Mouse (Mus musculus) neural tube, embryonic 12.5 days (tissue): ENCODE data around the gene Mid1. TPM values are rescaled to one million over a fixed set of nuclear protein-coding genes. Genes with fewer than 3 reads are reported as not detected.
"Not testable (repeated sequence)": the region's sequence is repeated elsewhere in the genome, so short reads cannot be mapped to it uniquely, and the experiment has no call there.

Source experiments
- ATAC-seq: fragments of 200-750 bp; cut with Nextera tagmentation; 2 replicates; pipeline ENCODE4 v1.8.0; 2017; ENCODE audit warnings: low read depth, mild to moderate bottlenecking, moderate TSS enrichment, moderate library complexity; ENCODE audit not compliant: low FRiP score
- H3K27ac ChIP-seq: fragments of 300-500 bp; sonication (generic); 2 replicates; pipeline ENCODE4 v1.5.1; 2016
- H3K27me3 ChIP-seq: fragments of 300-500 bp; sonication (generic); replicated peaks from 2 replicates; pipeline ENCODE4 v1.6.1; 2016; ENCODE audit warnings: mild to moderate bottlenecking
- H3K36me3 ChIP-seq: fragments of 300-500 bp; sonication (generic); 2 replicates; pipeline ENCODE4 v1.6.1; 2016; ENCODE audit warnings: mild to moderate bottlenecking
- H3K4me1 ChIP-seq: fragments of 300-500 bp; sonication (generic); 2 replicates; pipeline ENCODE4 v1.6.1; 2016
- H3K4me2 ChIP-seq: fragments of 300-500 bp; sonication (generic); replicated peaks from 2 replicates; pipeline ENCODE4 v1.6.1; 2016; ENCODE audit warnings: mild to moderate bottlenecking
- H3K4me3 ChIP-seq: fragments of 300-500 bp; sonication (generic); 2 replicates; pipeline ENCODE4 v1.5.1; 2016
- H3K9ac ChIP-seq: fragments of 300-500 bp; sonication (generic); 2 replicates; pipeline ENCODE4 v1.6.1; 2016; ENCODE audit warnings: mild to moderate bottlenecking
- H3K9me3 ChIP-seq: fragments of 300-500 bp; sonication (generic); 2 replicates; pipeline ENCODE4 v1.6.1; 2016; ENCODE audit warnings: mild to moderate bottlenecking
- WGBS: fragments of 180-500 bp; shearing (Covaris S2); methylation state at CpG from one replicate; pipeline ENCODE4 v1.1.7; 2016; 5-methylcytosine and 5-hydroxymethylcytosine counted together
- polyA plus RNA-seq: library from polyadenylated mRNA; unstranded; fragments of >200 nt; fragmentation: Nextera tagmentation; extraction: Ambion mirVana; gene quantifications from 2 replicates; pipeline ENCODE4 v1.2.1, GENCODE M21; 2016

Gene Mid1
- polyA plus RNA-seq, 1 experiment from 2014 or later = 6.4 TPM

DNA sequence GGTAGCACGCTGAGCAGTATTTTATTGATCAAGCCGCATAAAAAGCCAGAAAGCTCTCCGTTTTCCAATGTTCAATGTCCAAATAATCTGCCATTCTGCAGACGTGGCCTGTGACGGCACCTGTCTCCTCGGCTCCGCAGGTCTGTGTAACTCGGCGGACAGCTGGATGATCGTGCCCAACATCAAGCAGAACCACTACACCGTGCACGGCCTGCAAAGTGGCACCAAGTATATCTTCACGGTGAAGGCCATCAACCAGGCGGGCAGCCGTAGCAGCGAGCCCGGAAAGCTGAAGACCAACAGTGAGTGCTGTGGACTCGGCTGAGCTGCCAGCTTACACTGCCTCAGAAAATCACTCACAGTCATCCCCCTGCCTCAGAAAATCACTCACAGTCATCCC is 300.8 kb downstream of the Mid1 start:
- H3K4me3 ChIP-seq, H3K27ac ChIP-seq, H3K27me3 ChIP-seq, H3K4me2 ChIP-seq, H3K4me1 ChIP-seq, H3K9ac ChIP-seq: not testable (repeated sequence)
- Histone ChIP-seq H3K36me3 (peaks cover 71% of the 10 kb centered on the region), H3K9me3 (peaks cover 78% of the 10 kb centered on the region)
- ATAC-seq = peak; percentile 18
- 84% methylated on average over 18 of the region's 18 CpGs for WGBS

GRCm38 (mm10) chrX:169986519-169987367 is 301.7 kb downstream of the Mid1 start:
- not testable (repeated sequence) for H3K27ac ChIP-seq
- peak; percentile 93 for ATAC-seq
- WGBS = 58% methylated on average over 51 of the region's 51 CpGs

GRCm38 (mm10) chrX:169987368-169987837 is 302.4 kb downstream of the Mid1 start:
- H3K27ac ChIP-seq, H3K27me3 ChIP-seq, H3K4me3 ChIP-seq, H3K9ac ChIP-seq, H3K4me2 ChIP-seq, H3K4me1 ChIP-seq: not testable (repeated sequence)
- peaks cover 63% of the 10 kb centered on the region for H3K9me3 ChIP-seq
- H3K36me3 ChIP-seq = peaks cover 59% of the 10 kb centered on the region
- 88% methylated on average over 28 of the region's 28 CpGs for WGBS
- peak; percentile 11 for ATAC-seq

More at GRCm38 (mm10) chrX:169986519-169987367, 301.7 kb downstream of the Mid1 start:
- not testable (repeated sequence) for H3K27me3 ChIP-seq, H3K4me1 ChIP-seq, H3K9ac ChIP-seq
- H3K4me3 ChIP-seq = peak overlapping the region; percentile 1; the same call in 1 of the 2 replicates
- peaks cover 69% of the 10 kb centered on the region for H3K9me3 ChIP-seq
- peak overlapping the region; percentile 29 for H3K4me2 ChIP-seq
- H3K36me3 ChIP-seq = peaks cover 66% of the 10 kb centered on the region

GRCm38 (mm10) chrX:169988571-169989218 is 303.7 kb downstream of the Mid1 start:
- not testable (repeated sequence) for H3K9ac ChIP-seq, H3K27me3 ChIP-seq, H3K27ac ChIP-seq, H3K4me1 ChIP-seq, H3K4me2 ChIP-seq
- H3K36me3 ChIP-seq = peaks cover 48% of the 10 kb centered on the region
- peak; percentile 7; the same call in 1 of the 2 replicates for ATAC-seq
- 0 out of 2 replicates have a peak overlapping the region, but pooled peaks have one; percentile 0 for H3K4me3 ChIP-seq
- WGBS = 93% methylated on average over 56 of the region's 56 CpGs
- H3K9me3 ChIP-seq = peaks cover 50% of the 10 kb centered on the region

GRCm38 (mm10) chrX:169989219-169989595 is 304.2 kb downstream of the Mid1 start:
- H3K27me3 ChIP-seq, H3K4me2 ChIP-seq, H3K27ac ChIP-seq, H3K9ac ChIP-seq, H3K4me1 ChIP-seq: not testable (repeated sequence)
- peaks cover 46% of the 10 kb centered on the region for H3K9me3 ChIP-seq
- WGBS = 84% methylated on average over 8 of the region's 8 CpGs
- 0 out of 2 replicates have a peak overlapping the region, but pooled peaks have one; percentile 0 for H3K4me3 ChIP-seq
- ATAC-seq = peak; percentile 0; the same call in 1 of the 2 replicates
- H3K36me3 ChIP-seq = peaks cover 44% of the 10 kb centered on the region

DNA sequence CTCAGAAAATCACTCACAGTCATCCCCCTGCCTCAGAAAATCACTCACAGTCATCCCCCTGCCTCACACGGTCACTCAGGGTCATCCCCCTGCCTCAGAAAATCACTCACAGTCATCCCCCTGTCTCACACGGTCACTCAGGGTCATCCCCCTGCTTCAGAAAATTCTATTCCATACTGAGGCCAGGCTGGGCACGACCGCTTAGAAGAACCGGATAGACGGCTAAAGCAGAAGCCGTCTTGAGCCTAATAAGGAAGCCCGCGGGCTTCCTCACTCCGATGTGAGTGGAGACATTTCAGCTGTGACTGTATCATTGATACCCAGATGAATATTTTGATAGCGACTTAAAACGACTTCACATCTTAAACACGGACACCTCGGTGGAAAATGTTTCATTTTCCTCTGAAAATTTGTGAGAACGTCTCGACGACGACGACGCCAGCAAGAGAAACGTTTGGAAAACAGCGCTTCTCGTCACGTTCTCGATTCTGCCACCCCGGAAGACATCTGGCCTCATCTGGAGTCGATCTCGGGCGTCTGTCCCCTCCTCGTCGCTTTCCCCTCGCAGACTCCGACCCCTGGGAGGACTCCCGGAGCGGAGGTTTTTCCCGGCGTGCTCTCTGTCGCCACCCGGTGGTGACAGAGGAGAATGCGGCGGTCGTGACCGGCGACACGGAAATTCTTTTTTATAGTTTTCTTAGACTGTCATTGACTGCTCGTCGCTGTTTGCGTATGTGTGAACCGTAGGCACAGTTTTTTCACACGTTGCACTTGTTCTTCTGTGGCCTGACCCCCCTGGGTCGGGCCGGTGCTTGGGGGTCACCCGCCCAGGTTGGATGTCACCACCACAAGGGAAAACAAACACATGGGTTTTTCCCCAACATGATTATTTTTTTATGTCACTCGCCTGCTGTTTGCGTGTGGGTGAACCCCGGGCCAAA is 305.0 kb downstream of the Mid1 start:
- not testable (repeated sequence) for H3K9ac ChIP-seq, H3K4me2 ChIP-seq, H3K4me1 ChIP-seq, H3K27me3 ChIP-seq, ATAC-seq, H3K27ac ChIP-seq, H3K4me3 ChIP-seq
- H3K9me3 ChIP-seq = peaks cover 38% of the 10 kb centered on the region
- peaks cover 37% of the 10 kb centered on the region for H3K36me3 ChIP-seq
- WGBS = 80% methylated on average over 56 of the region's 56 CpGs

GRCm38 (mm10) chrX:169991128-169991873 is 306.3 kb downstream of the Mid1 start:
- not testable (repeated sequence) for H3K9ac ChIP-seq, H3K4me2 ChIP-seq, ATAC-seq, H3K27me3 ChIP-seq, H3K27ac ChIP-seq, H3K4me1 ChIP-seq, H3K4me3 ChIP-seq
- Histone ChIP-seq H3K9me3 (peaks cover 30% of the 10 kb centered on the region), H3K36me3 (peaks cover 29% of the 10 kb centered on the region)
- 13% methylated on average over 15 of the region's 28 CpGs for WGBS

- ATAC-seq, H3K27ac ChIP-seq, H3K9ac ChIP-seq, H3K4me1 ChIP-seq, H3K27me3 ChIP-seq, H3K4me2 ChIP-seq, H3K4me3 ChIP-seq: not testable (repeated sequence)
- H3K9me3 ChIP-seq = peaks cover 26% of the 10 kb centered on the region
- peaks cover 25% of the 10 kb centered on the region for H3K36me3 ChIP-seq
- WGBS = 20% methylated on average over 5 of the region's 15 CpGs
Measured at GRCm38 (mm10) chrX:169992086-169992930, 307.3 kb downstream of the Mid1 start.

- not testable (repeated sequence) for H3K9ac ChIP-seq, H3K4me2 ChIP-seq, H3K27me3 ChIP-seq, H3K27ac ChIP-seq, ATAC-seq, H3K4me1 ChIP-seq, H3K4me3 ChIP-seq
- Histone ChIP-seq H3K9me3 (peaks cover 22% of the 10 kb centered on the region), H3K36me3 (peaks cover 21% of the 10 kb centered on the region)
- WGBS = 56% methylated on average over 4 of the region's 8 CpGs
Measured at GRCm38 (mm10) chrX:169992951-169993547, 308.1 kb downstream of the Mid1 start.

- H3K27ac ChIP-seq, H3K4me3 ChIP-seq, H3K9ac ChIP-seq, ATAC-seq, H3K27me3 ChIP-seq, H3K4me1 ChIP-seq, H3K4me2 ChIP-seq: not testable (repeated sequence)
- peaks cover 13% of the 10 kb centered on the region for H3K36me3 ChIP-seq
- 20% methylated on average over 3 of the region's 33 CpGs for WGBS
- peaks cover 15% of the 10 kb centered on the region for H3K9me3 ChIP-seq
Measured at GRCm38 (mm10) chrX:169994011-169994865, 309.2 kb downstream of the Mid1 start.
